Mouse (Mus musculus) yolk sac, embryonic 10.5 days (tissue): ENCODE results near the gene Tacc2.
"Not testable (repeated sequence)": the region's sequence is repeated elsewhere in the genome, so short reads cannot be mapped to it uniquely, and the experiment has no call there.

Source experiments
- DNase-seq: peaks from one replicate; pipeline ENCODE4 v3.0.0-alpha.2; 2017; ENCODE audit warnings: low spot score

The Tacc2 gene

DNA sequence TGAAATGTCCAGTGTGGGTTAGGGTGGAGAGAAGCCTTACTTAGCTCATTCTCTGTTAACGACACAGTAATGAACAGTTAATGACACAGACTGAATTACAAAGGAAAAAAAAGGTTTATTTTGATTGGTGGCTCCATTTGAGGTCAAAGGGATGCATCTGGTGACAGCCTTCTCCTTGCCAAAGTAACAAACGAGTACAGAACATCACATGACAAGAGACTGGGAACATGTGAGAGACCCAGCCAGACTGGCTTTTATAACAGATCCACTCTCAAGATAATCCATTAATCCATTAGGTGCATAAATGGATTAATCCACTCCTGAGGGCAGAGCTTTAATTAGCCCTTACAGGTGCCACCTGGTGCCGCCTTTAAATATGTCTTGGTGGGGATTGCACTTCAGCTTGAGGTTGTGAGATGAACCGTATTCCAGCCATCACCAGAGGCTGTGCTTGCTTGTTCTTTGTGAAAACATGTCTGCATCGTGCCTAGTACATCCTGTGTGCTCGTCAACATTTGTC, 75.9 kb downstream of the Tacc2 start:
- DNase-seq = no peak

DNA sequence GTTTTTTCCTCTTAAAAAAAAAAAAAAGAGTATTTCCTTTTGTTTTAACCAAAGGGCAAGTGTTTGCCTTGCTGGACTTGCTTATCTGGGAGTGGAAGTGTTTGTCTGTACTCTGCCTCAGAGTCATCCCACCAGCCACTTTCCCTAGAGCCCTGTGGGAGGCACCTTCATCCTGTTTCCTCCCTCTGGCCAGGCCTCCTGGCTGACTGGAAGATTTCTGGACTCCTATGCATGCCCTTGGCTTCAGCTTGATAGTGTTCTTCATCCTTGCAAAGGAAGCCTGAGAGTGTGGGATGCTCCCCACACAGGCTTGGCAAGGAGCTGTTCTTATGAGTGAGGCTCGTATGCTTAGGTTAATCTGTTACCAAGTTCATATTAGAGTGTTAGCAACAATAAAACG, 77.3 kb downstream of the Tacc2 start:
- DNase-seq = peak; percentile 67

DNA sequence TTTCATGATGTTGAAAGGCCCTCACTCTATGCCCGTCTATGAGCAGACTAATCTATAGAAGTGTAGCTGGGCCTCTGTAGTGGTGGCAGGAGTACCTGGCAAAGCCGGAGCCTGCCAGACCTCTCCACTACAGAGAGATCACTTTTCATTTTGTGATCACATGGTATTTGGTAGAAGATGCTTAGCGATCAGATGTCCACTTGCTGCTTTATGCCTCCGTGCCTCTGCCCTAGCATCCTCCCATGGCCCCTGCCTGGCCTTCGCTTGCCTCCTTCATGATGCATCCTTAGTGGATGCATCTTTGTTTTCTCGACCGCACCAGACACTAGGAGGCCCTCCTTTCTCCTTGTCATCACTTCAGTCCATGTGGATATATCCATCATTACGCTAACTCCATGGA, 79.7 kb downstream of the Tacc2 start:
- no peak for DNase-seq

DNA sequence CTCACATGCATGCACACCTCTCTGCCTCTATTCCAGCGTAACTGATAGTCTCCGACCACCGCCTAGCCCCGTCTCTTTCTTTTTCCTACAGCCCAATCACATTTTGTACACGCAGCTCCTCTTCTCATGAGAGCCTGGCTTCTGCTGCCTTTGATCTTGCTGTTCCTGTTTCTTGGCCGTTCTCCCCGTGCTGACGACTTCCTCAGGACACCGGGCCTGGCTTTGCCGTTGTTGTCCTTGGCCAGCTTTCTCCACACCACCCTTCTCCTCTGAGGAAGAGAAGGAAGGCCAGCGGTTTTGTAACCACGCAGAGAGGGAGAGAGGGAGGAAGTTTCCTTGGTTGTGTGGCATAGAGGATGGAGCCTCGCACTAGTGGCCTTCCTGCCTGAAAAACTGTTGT, 80.5 kb downstream of the Tacc2 start:
- DNase-seq = no peak

DNA sequence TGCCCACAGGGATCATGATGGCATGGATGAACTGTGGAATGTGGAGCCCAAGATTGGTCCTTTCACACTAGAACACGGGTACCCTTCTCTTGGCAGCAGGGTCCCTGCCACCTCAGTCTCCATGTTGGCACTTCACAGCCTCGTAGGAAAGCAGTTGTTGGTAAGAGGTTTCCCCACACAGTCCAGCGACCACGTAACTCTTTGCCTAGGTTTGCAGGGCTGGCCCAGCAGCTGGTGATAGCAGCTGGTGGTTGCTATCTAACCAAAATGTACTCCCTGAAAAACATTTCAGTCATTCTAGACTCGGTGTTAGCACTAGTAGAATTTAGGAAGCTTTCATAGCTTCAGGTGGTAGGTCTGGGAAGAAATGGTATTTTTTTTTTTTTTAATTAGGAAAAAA, 81.9 kb downstream of the Tacc2 start:
- DNase-seq = no peak

DNA sequence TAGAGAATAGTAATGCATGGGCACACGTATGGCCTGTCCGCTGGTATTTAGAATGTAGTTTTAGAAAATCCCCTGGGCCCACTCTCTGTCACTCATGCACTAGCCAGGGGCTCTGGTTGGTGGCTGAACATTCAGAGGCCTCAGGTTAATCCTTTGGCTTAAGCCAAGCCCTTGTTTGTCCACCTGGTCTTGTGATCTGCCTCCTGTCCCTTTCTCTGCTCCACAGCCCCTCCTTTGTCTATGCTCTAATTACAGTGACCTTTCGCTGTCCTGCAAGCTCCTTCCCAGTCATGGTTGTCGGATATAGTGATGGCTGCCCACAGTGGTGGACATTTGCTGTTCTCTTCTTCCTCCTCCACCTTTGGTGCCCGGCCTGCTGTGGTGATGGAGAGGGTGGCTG, 85.0 kb downstream of the Tacc2 start:
- DNase-seq = peak; percentile 71

DNA sequence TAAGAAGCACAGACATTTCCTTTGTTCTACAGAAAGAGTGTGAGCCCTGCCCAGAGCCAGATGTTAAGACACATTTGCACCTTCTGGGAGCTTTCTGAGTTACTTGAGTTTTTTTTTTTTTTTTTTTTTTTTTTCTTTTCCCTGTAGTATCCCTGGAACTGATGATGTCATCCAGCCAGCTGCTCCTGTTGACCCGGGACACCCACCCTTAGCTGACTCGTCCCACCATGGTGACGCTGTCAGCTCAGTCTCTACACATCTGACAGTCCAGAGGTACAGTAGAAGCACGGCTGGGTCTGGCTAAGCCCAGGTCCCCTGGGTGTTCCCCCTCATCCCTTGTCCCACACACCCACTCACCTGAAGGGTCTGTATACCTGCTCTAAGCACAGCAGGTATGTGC, 85.6 kb downstream of the Tacc2 start:
- no peak for DNase-seq

DNA sequence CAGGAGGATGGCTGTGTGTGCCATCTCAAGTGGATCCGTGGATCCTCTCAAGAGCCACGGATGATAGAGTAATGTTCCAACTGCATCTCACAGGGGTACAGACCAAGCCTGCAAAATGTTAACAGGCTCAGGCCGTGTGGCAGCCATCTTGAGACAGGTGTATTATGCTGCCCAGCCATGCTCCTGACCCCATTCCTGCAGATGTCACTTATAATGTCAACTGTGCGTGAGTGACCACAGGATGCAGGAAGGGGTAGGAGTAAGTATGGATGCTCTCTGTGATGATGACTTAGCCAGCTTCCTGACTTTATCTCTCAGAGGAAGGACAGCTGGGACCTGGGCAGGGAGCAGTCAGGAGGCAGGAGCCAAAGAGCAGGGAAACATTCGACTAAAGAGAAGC, 86.8 kb downstream of the Tacc2 start:
- DNase-seq = no peak

DNA sequence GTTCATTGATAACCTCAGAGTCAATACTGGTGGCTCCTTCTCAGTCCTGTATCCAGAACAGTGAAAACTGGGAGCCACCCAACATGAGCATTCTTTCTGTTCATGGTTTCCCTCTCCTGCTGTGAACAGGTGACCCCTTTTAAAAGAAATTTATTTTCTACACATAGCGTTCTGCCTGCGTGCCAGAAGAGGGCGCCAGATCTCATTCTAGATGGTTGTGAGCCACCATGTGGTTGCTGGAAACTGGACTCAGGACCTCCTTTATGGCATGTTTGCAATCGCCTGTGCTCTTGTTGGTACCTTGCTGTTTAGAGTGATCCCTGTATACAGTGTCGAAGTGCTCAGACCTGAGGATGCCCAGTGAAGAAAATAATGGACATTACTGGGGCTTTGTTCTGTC, 87.4 kb downstream of the Tacc2 start:
- DNase-seq = no peak

DNA sequence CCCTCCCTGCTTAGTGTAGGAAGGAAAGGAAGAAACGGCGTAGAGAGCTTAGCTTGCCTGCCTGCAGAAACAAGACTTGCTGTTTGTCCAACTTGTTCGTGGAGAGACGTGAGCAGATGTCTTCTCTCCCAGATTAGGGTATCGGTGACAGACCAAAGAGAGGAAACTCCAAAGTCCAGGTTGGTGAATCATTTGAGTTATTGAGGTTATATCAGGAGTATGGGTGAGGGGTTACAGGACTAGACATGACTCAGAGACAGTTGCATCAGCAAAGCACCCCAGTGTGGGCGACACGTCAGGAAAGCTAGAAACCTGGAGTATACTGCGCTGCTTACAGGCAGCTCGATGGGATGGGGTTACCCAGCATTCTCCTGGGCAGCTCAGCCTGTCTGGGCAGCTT, 88.1 kb downstream of the Tacc2 start:
- no peak for DNase-seq

DNA sequence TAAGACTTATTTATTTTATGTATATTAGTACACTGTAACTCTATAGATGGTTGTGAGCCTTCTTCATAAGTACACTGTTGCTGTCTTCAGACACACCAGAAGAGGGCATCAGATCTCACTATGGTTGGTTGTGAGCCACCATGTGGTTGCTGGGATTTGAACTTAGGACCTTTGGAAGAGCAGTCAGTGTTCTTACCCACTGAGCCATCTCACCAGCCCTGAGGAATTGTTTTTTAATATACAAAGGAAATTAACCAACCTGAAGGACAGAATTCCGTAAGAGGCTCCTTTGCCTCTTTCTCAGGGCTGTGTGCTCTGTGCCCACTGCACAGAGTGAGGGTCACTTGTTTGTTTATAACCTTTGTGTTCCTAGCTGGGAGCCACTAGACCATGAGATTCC, 90.8 kb downstream of the Tacc2 start:
- DNase-seq = not testable (repeated sequence)

DNA sequence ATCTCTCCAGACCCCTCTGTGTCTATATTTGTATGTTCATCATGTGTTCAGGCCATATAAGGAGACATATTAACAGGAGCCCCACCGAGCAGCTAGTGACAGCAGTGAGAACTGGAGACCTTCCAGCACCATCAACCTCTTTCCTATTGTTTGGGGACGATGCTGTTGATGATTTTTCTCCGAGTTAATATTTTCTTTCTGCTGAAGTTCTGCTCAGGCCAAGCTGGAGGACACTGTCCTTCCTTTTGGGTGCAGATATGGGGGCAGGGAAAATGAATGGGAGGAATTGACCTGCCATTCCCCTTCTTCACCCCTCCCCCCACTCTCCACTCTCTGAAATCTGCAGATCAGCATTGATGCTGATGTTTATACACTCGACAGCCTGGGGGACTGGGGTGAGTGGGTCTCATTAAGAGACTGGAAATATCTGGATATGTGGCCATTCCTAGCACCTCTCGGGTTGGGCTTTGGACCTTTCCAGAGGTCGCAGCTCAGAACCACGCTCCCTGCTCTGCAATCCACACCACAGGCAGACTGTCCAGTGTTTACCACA, 91.6 kb downstream of the Tacc2 start:
- peak; percentile 47 for DNase-seq

DNA sequence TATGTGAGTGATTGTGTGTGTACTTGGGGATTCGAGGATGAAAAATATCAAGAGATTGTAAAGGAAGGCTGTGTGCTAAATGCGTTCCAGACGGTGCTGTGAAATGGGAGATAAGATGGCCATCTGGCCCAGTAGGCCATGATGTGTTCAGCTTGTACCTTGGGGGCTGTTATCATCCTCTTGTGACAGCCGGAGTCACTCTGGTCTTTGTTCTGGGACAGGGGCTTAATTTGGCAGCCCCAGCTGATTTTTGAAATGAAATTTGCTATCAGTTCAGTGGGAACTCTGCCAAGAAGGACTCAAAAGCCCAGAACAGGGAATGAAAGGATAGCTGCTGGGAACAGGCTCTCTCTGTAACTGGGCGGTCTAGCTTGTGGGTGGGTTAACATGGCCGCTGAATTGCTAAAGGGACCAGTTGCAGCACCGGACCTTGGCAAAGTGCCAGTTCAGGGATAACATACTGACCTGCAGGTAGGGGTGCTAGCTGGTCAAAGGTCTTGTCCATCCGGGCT, 92.2 kb downstream of the Tacc2 start:
- peak; percentile 76 for DNase-seq

DNA sequence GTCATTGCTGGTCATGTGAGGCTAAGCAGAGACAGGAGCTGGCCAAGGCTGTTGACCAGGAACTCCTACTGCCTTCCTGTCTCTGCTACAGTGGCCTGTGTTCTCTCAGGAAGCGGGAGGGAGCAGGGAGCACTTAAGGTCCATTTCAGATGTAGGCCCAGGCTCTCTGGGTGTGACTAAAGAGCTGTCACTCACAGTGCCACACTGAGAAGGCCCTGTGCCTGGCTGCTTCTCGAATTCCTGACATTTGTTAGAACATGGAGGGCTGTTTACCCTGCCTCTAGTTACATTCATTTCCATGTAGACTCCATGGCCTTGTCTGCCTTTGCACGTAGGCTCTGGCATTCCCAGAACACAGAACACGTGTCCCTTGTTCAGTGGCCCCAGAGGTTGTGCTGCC, 93.1 kb downstream of the Tacc2 start:
- DNase-seq = no peak

DNA sequence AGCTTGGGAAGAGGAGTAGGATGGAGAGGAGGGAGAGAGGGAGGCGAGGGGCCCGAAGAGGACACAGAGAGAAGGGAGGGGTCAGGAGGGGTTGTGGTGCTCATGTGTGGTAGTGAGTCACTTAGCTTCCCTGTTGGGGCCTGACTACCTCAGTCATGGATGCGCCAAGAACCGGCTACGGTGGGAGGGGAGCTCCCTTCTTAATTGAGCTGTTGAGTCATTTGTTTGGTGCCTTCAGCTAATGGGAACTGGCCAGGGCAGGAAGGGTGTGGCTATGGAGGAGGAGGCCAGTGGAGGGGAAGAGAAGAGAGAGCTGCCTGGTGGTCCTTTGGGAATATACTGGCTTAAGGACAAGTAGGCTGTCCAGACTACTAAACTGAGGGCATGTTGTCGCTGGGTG, 94.1 kb downstream of the Tacc2 start:
- no peak for DNase-seq

DNA sequence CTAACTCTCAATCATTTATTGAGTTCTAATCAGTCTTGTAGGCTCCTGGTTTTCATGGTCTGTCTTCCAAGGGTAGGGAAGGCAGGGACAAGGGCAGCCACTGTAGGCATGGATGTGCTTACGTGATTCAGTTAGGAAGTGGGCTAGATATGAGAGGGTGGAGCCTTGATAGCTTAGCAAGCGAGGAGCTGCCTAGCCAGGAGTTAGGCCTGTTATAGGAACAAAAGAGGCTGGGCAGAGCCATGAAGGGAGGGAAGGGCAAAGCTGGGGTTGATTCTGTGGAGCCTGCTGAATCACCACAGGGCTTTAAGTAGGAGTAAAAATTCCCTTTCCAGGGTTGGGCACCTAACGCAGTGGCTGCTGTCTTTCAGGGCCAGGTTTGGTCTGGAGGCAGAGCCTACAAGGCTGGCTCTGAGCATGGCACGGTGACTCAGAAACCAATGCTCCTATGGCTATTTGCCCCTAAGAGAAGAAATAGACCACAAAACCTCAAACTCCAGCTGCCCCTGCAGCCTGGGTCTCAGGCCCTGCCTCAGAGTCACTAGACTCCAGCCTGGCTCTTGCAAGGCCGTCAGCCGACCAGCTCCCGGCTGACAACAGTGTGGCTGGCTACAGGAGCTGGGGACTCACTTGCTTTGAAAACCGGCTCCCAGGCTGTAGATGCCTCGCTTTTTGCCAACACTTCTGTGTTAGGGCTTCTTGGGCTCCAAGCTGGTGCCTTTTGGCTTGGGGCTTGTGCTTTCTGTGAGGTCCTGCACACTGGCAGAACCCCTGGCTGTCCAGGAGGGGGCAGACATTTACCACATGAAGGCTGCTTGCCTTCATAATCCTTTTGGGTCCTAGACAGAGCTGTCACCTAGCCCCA, 96.2 kb downstream of the Tacc2 start:
- DNase-seq = no peak

DNA sequence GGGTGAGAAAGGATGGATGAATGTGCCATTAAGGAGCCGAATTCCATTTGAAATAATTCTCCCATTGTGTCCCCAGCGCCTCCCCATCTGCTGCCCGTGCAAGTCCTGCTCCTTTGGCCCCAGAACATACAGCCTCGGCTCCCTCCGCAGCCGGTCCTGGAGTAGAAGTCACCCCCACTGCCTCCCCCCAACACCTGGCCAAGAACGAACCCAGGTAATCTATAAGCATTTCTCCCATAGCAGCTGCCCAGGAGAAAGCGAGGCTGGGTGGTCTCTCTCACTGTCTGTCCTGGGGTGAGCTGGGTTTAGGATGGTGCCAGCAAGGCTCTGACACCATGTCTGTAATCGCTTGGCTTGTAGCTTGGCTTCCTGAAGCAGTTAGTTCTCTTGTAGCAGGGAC, 97.3 kb downstream of the Tacc2 start:
- no peak for DNase-seq

DNA sequence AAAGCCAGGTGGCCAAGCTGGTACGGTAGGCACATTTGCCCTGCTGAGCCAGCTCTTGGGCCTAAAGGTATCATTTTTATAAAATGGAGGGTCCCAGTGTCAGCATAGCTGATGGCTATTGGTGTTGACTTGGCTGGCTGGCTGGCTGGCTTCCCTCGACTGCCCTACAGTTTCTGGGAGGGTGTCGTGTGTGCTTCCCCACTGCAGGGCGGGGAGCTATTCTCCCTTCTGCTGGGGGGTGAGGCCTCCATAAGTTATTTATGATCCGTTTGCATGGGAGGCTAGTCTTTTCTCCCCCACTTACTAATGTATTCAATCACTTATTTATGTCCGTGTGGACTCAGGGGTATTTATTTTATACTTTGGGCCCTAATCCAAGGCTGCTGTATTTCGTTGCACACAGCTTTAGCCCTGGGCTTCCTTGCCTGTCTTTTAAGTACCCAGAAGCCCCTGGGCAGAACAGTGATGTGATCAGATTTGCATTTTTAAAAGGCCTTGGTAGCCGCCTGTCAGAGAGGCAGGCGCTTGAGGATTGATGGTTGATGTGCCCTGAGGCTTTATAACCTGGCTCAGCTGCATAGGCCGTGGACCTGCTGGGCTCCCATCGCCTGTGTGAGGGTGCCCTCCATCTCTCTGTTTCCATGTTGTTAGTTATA, 99.8 kb downstream of the Tacc2 start:
- no peak for DNase-seq

DNA sequence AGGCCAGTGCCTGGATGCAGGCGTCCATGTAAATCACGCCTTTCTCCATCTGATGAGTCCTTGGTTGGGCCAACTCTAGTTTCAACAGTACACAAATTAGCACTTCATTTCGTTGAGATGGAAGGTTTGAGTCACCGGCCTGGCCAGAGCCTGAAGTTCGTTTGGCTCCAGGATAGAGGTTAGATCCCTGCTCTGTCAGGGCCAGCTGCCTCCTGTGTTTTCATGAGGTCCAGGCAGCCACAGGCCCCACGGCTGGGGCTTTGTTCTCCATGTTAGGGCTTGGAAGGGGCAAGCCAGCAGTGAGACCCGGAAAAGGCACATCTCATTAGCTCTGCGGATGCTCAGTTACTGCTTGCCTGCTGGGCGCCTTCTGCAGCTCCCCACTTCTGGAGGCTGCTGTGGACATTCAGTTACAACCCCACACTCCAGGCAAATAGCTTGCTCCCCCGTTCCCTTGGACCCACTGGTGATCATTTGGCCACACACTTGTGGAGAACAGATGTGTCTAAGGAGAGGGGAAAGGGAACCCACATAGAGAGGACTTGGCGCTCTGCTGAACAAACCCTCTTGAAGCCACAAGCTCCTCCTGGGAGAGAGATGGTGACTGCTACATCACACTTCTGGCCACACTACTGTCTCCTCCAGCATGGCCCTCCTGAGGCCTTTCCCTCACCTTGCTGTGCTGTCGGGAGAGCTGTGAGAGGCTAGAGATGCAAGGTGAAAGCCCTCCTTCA, 100.5 kb downstream of the Tacc2 start:
- no peak for DNase-seq

DNA sequence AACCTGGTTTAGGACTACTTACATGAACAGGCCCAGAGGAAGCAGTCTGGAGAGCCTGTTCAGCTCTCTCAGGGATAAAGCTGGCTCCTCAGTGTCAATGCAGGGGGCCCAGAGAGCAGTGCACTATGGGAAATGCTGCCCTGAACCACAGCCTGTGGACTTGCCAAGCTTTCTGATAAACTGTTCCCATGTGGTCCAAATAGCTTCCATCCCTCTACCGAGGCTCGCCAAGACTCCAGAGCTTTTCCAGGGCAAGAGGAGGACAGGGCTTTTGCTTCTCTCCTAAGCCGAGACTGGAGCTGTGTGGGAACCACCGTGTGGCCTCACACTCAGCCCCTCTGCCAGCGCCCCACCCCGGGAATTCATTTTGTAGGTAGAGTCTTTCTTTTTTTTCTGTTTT, 101.2 kb downstream of the Tacc2 start:
- DNase-seq = no peak

DNA sequence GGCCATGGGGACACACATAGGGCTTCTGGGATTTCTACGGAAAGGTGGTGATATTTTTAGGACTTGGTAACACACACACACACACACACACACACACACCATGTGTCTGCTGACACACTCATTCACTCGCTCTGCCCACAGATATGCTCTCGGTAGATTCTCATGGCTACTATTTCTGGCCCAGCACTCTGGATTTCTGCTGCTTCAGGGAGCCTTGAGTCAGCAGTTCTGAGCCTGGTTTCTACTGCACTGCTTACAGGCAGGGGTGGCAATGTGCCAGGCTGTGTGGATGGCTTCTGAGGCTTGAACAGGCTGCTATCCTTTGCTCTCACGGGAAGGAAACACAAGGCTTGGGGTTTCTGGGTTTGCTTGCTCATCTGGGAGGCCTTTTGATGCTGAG, 104.6 kb downstream of the Tacc2 start:
- DNase-seq = no peak

DNA sequence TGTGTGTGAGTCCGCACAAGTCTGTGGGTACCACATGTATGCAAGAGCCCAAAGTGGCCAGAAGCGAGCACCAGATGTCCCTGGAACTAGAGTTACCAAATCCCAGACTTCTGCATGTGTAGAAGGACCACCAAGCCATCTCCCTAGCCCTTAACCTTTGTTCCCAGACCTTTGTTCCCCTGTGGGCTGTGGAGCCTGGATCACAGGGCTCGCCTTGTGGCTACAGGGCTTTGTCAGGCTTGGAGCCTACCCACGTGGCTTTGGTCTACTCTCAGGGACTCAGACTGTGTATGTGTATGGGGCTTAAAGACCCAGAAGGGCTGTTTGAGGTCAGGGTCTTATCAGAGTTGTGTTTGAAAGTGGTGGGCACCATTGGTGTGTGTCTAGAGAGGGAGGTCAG, 111.4 kb downstream of the Tacc2 start:
- DNase-seq = peak; percentile 65
